Mouse (Mus musculus): ENCODE data around the gene Tbx3. TPM values are rescaled to one million over a fixed set of nuclear protein-coding genes. Genes with fewer than 3 reads are reported as not detected.
A peak's percentile ranks its signal among the peaks of the same experiment; 100 is the strongest.

The Tbx3 gene
- polyA plus RNA-seq, 1 experiment from 2014 or later = 12.8 TPM

DNA sequence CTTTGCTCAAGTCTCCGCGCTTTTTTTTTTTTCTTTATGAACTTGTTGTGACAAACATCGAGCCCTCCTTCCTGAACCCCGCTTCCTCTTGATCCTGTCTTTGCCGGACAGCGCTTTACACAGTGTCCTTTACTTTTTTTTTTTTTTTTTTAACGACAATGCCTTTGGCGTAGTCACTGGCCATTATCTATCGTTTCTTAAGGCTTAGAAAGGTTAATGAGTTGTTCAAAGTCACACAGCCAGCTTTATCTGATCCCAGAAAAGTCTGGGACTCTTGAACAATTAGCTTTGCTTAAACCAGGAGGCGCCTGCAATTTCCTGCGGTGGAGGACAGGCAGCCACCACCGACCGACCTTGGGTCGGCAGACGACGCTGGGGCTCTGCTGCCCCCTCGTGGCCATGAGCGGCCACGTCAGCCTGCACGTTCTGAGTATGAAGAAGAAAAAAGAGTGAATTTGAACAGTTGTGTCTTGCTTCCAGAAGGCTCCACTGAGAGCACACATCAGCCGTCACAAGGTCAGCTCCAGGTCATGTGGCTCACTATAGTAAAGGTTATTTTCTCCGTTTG is 42.3 kb downstream of the Tbx3 start:
- Histone ChIP-seq H3K9ac (ENCODE audit: low read depth, low read length) (no peak overlapping the region), H3K27me3 (ENCODE audit: control insufficient read depth, insufficient read depth, low read length) (peaks cover 24% of the 10 kb centered on the region), H3K27ac (ENCODE audit: low read depth, low read length) (no peak overlapping the region), H3K4me2 (peak overlapping the region; percentile 54), H3K4me3 (ENCODE audit: low read depth, low read length) (peak overlapping the region; percentile 15; the same call in 1 of the 2 replicates), H3K4me1 (ENCODE audit: control insufficient read depth, insufficient read depth, low read length) (no peaks in the 10 kb centered on the region), H3K36me3 (ENCODE audit: control insufficient read depth, insufficient read depth, low read length) (no peaks in the 10 kb centered on the region), H3K9me3 (replicated peaks; ENCODE audit: control insufficient read depth, low read length) (no peaks in the 10 kb centered on the region)
- ATAC-seq (replicated peaks; ENCODE audit: insufficient number of reproducible peaks, low FRiP score, low TSS enrichment) = no peak
- 5% methylated on average over 22 of the region's 22 CpGs for WGBS (ENCODE audit: insufficient replicate concordance)

DNA sequence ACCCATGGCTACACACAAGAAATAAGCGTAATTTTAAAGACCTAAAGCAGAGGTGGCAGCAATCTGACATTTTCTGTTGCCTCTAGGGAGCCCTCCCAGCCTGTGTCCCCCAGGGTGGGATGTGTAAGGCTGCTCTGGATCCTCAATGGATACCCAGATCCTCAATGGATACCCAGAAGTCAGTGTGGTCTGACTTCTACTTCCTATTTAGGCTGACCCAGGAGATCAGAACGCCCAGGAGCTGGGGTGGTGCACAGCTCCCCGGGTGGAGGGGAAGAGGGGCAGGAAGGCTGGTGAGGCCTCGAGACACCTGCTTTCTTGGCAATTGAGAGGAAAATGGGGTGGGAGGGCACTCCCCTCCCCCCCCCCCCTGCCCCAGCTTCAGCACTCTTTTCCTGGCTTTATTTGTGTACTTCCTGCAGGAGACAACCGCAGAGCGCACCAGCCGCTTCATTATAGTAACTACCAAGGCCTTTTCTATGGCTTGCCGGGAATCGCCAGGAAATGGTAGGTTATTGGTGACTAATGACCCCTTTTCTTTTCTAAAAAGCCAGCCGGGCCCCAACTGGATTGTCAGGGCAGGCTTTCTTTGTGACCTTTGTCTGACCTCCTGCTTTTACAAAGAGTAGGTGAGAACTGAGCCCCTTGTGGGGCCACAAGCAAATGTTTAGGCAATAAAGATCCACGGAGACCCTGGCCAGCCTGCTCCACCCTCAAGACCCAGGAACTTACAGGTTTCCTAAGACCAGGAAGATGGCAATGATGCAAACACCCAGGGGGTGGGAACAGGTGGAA is 50.2 kb downstream of the Tbx3 start:
- no peak overlapping the region for H3K9ac ChIP-seq (ENCODE audit: low read depth, low read length)
- ATAC-seq (replicated peaks; ENCODE audit: insufficient number of reproducible peaks, low FRiP score, low TSS enrichment) = no peak
- H3K36me3 ChIP-seq (ENCODE audit: control insufficient read depth, insufficient read depth, low read length) = no peaks in the 10 kb centered on the region
- H3K27ac ChIP-seq (ENCODE audit: low read depth, low read length) = no peak overlapping the region
- 43% methylated on average over 11 of the region's 11 CpGs for WGBS (ENCODE audit: insufficient replicate concordance)
- H3K4me2 ChIP-seq = no peak overlapping the region
- H3K4me1 ChIP-seq (ENCODE audit: control insufficient read depth, insufficient read depth, low read length) = peaks cover 5% of the 10 kb centered on the region; the same call in 1 of the 2 replicates
- H3K4me3 ChIP-seq (ENCODE audit: low read depth, low read length) = no peak overlapping the region
- H3K27me3 ChIP-seq (ENCODE audit: control insufficient read depth, insufficient read depth, low read length) = no peaks in the 10 kb centered on the region
- no peaks in the 10 kb centered on the region for H3K9me3 ChIP-seq (replicated peaks; ENCODE audit: control insufficient read depth, low read length)

DNA sequence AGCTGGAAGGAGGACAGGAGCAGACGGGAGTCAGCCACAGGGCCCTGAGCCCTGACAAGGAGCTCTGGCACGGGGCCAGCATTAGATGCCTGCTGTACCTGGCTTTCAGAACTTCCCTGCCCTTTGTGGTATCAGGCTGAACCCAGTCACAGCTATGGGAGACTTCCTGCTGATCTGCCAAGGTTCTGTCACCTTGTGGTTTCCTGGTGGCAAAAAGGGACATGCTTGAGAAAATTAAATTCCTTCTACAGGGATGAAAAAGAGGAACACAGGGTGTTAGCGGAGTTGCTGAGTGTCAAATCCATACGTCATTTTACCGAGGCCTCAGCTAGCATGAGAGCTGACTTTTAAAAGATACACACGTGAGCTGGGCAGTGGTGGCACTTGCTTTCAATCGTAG is 62.5 kb downstream of the Tbx3 start:
- Histone ChIP-seq H3K4me2 (no peak overlapping the region), H3K4me3 (ENCODE audit: low read depth, low read length) (no peak overlapping the region), H3K9ac (ENCODE audit: low read depth, low read length) (no peak overlapping the region), H3K36me3 (ENCODE audit: control insufficient read depth, insufficient read depth, low read length) (no peaks in the 10 kb centered on the region), H3K27ac (ENCODE audit: low read depth, low read length) (no peak overlapping the region), H3K9me3 (replicated peaks; ENCODE audit: control insufficient read depth, low read length) (no peaks in the 10 kb centered on the region), H3K4me1 (ENCODE audit: control insufficient read depth, insufficient read depth, low read length) (0 out of 2 replicates have a peak, but pooled peaks cover 4% of the 10 kb centered on the region), H3K27me3 (ENCODE audit: control insufficient read depth, insufficient read depth, low read length) (no peaks in the 10 kb centered on the region)
- WGBS (ENCODE audit: insufficient replicate concordance) = 40% methylated on average over 7 of the region's 7 CpGs
- ATAC-seq (replicated peaks; ENCODE audit: insufficient number of reproducible peaks, low FRiP score, low TSS enrichment) = no peak

Other genes starting within 250 kb of the Tbx3 start
- 40.1 and 41.1 TPM in 2 replicates for gene Tbx5, start 162.0 kb downstream of the Tbx3 start, polyA plus RNA-seq (2014; fragmentation: Nextera tagmentation; extraction: Ambion mirVana)

All from heart, embryonic 11.5 days (tissue).